Mouse (Mus musculus): ENCODE measurements at regions not wholly inside any gene's neighbourhood (a gene's known extent, or its start where the extent isn't known, plus 50 kb on each side); places are given as distances from the start of the nearest gene placed in this dataset.

DNA sequence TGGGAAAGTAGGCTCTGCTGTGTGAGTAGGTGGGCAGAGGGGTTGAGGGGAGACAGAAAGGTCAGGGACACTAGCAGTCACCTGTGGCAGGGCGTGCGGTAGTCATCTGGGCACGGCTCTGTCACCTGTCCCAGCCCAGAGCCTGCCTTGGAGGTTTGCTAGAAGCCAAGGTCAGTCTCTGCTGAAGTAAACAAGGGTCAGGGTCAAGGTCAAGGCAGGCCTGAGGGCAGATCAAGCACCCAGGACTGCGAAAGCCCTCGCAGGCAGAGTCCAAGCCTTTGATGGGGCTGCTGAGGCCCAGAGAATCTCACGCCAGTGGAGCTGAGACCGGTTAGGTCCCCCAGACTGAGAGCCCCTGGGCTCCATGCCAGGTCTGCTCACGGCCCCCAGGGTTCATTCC, 87.2 kb upstream of the Runx3 start:
- CTCF ChIA-PET = no interaction called here

GRCm38 (mm10) chr4:135034406-135034805, 86.0 kb upstream of the Runx3 start:
- CTCF ChIA-PET = interaction anchor here (0.7 kb wide), 1 partner anchor 32 kb away, joined by 3 read pairs; no protein-coding TSS in a partner anchor

- CTCF ChIA-PET = no interaction called here
Measured at GRCm38 (mm10) chr4:135036764-135037163, 83.7 kb upstream of the Runx3 start.

DNA sequence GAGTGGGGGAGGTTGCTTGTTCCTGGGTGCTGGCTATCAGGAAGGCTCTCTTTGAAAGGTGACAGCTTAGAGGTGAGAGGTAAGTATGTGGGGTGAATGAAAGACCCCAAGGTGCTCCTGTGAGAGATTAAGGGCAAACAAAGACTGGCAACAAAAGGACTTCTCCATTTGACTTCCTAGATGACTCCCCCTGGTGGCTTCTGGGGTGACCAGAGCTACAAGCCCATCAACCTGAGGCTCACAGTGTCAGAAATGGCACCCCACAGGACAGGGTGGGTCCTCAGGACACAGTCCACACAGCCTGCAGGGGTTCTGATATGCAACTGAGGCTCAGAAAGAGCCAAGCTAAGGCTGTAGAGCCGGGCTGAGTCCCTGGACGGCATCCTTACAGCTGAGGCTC, 81.2 kb upstream of the Runx3 start:
- CTCF ChIA-PET = interaction anchor here (0.6 to 1.0 kb wide), 2 partner anchors 88 to 254 kb away, joined by 3 to 6 read pairs; no protein-coding TSS in a partner anchor

DNA sequence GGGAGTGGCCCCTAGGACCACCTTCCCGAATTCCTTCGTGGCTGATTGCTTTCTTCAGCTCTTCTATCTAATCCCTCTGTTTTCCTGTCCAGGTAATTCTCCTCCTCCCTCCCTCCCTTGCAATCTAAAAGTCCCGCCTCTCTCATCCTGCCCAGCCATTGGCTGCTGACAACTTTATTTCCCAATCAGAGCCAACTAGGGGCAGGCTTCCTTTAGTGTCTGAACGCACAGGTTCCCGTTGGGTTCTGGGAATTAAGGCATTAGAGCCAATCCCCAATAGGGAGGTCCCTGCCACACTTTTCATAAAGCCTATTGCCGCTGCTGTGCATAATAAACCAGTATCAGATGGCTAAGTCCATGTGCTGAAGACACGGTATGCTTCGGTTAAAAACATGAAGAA, 78.5 kb upstream of the Runx3 start:
- CTCF ChIA-PET = no interaction called here

GRCm38 (mm10) chr4:135042501-135042900, 78.0 kb upstream of the Runx3 start:
- CTCF ChIA-PET = no interaction called here

- CTCF ChIA-PET = interaction anchor here (0.5 kb wide), 1 partner anchor 158 kb away, joined by 3 read pairs; no protein-coding TSS in a partner anchor
Measured at GRCm38 (mm10) chr4:135045054-135045453, 75.4 kb upstream of the Runx3 start.

- CTCF ChIA-PET = interaction anchor here (0.6 kb wide), 1 partner anchor 156 kb away, joined by 8 read pairs; no protein-coding TSS in a partner anchor
Measured at GRCm38 (mm10) chr4:135046619-135047018, 73.8 kb upstream of the Runx3 start.

DNA sequence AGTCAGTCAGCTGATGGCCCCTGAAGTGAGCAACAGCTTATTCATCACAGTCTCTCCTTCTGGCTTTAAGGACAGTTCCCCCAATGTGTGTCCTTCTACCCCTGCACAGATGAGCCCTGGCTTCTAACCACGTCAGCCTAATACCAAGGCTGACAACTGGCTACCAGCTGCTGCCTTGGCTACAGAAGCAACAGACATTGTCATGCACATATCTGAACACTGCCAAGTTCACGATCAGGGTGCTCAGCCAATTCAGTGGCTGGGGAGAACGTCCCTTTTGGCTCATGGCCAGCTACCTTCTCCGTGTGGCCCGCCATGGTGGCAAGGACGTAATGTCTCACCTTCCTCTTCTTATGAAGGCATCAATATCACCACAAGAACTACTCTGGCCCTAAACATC, 73.2 kb upstream of the Runx3 start:
- CTCF ChIA-PET = interaction anchor here (0.6 kb wide), 1 partner anchor 156 kb away, joined by 8 read pairs; no protein-coding TSS in a partner anchor

DNA sequence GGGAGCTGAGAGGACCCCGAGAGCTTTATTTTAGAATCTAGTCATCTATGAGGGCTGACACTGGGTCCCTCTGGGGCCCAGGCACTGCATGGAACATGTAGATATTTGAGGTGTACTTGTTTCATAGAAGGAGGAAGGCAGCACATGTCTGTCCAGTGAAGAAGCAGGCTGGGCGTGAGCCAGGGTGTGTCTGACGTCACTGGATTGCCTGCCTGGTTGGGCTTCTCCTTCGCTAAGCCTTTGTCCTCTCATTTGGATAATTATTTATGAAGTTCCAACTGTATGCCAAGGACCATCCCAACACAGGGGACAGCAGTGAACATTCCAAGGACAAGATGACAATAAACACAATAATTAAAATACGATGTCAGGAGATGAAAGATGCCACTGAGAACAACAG, 72.7 kb upstream of the Runx3 start:
- CTCF ChIA-PET = no interaction called here

DNA sequence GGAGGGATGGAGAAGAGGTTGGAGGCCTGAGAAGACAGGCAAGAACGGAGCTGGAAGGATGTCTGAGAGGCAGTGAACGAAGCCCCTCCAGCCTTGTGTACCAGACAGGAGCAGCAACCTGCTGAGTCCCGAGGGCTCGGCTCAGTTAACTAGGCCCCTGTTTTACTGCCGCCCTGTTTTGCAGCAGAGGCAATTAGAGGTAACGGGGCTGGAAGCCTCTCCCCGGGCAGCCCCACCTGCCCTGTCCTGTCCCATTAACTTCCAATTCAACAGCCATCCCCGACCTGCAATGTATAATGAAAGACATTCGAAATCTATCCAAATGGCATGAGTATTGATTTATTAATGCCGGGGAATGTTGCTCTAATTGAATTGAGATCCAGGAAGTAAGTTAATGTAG, 70.5 kb upstream of the Runx3 start:
- CTCF ChIA-PET = no interaction called here

DNA sequence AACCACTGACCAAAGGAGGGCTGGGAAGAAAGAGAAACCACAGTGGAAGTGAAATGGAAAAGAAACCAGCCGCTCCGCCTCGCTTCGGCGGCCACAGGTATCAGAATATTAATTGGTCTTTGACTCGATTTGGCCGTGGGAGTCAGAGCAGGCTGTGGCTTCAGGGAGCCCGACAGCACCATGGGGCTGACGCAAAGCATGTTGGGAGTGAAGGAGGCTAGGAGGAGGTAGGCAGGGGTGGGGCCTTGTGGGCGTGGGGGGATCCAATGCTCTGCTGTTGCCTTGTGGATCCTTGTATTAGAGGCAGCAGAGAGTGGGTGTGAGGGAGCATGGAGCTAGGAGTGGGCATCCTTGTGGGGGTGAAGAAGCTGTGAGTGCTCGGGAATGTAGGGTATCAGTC, 69.0 kb upstream of the Runx3 start:
- CTCF ChIA-PET = no interaction called here

GRCm38 (mm10) chr4:135053585-135053984, 66.9 kb upstream of the Runx3 start:
- CTCF ChIA-PET = interaction anchor here (0.9 kb wide), 1 partner anchor 28 kb away, joined by 6 read pairs; no protein-coding TSS in a partner anchor

- CTCF ChIA-PET = no interaction called here
Measured at GRCm38 (mm10) chr4:135054353-135054752, 66.1 kb upstream of the Runx3 start.

DNA sequence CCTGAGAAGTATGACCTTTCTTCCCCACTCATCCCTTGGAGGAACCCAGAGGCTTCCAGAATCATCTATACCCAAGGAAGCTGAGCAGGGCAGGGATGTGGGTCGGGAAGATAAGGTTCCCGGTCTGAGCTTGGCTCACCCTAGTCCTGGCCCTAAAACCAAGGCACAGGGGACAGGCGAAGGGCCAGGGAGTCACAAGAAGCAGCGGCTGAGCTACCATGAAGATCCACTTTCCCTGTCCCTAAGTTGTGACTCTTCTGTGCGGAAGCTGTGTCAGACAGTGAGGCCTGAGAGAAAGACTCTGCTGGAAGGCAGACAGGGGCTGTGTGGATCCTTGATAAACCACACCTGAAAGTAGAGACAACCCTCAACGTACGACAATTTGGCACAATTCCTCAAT, 64.1 kb upstream of the Runx3 start:
- CTCF ChIA-PET = no interaction called here

- CTCF ChIA-PET = interaction anchor here (0.5 kb wide), 1 partner anchor 488 kb away, joined by 3 read pairs; no protein-coding TSS in a partner anchor
Measured at GRCm38 (mm10) chr4:135057286-135057685, 63.2 kb upstream of the Runx3 start.

GRCm38 (mm10) chr4:135058895-135059294, 61.6 kb upstream of the Runx3 start:
- CTCF ChIA-PET = no interaction called here

DNA sequence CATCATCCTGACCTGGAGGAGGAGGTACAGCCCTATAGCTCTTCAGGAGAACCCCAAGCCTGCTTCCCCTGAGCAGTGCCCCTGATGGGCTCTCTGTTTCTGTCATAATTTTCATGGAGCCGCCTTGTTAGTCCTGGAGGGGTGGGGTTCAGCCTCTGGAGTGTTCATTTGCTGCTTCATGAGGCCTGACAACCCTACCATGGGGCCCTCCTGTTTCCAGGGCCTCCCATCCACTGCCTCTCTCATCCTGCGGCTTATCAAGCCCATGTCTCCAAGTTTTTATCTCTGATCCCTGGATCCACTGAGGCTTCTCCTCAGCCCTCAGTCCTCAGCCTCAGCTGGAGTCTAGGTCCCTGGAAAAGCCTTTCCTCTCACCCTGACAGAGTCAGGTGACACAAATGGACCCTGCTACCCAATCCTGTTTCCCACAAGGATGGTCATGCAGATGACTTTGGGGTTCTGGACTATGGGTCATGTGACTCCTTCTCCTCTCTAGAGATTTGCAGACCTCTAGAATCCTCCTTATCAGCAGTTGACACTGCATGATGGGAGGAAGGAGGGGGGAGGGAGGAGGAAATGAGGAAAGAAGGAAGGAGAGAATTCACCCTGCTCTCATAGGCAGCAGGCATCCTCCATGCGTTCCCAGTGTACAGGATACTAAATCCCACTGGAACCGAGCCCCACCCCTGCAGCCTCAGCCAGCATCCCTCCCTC, 59.3 kb upstream of the Runx3 start:
- CTCF ChIA-PET = interaction anchor here (0.6 to 0.9 kb wide), 2 partner anchors 81 to 449 kb away, joined by 4 to 7 read pairs; no protein-coding TSS in a partner anchor

GRCm38 (mm10) chr4:135066766-135067479, 53.5 kb upstream of the Runx3 start:
- CTCF ChIA-PET = interaction anchor here (0.5 to 0.6 kb wide), 3 partner anchors 24 to 780 kb away, joined by 3 to 7 read pairs (median 3); no protein-coding TSS in a partner anchor

DNA sequence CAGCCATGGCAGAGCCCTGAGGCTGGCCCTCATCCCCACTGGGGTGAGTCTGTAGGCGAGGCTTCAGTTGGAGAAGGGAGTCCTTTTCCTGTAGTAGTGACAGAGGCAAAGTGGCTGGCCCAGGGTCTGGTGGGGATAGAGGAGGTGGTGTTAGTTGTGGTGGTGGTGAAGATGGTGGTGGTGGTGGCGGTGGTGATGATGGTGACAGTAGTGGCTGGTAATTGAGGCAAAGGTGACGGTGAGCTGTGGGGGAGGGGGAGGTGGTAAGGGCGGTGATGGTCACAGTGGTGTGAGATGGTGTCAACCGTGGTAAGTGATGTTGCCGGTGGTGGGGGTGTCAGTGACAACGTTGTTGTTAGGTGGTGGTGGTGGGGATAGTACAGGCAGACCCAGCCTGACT, 52.6 kb upstream of the Runx3 start:
- CTCF ChIA-PET = no interaction called here

GRCm38 (mm10) chr4:135069818-135070217, 50.6 kb upstream of the Runx3 start:
- CTCF ChIA-PET = no interaction called here
